In the genomic region with DNA sequence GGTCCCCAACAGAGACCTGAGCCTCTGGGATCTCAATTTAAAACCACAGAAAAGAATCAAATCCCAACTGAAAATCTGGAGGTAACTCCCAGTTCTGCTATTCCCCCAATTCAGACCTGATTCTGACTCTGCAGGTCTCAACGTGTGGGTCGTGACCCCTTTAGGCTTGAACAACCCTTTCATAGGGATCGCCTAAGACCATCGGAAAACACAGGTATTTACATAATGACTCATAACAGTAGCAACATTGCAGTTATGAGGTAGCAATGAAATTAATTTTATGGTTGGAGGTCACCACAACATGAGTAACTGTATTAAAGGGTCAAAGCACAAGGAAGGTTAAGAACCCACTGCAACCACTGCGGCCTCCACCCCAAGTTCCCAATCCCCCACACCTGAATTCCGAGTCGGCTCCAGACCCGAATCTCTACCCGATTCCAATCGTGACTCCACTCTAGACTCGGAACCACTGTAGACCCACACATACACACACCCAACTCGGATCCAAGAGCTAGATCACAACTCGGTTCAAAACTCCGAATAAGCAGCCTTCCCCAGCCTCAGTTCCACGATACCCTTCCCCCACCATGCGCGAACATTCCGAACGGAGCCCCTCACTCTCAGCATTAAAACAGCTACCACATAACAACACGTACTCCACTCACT, we compare ENCODE assay signal across 8 mouse cellular contexts.
DNase-seq lines count a peak whose midpoint lies in the region; ATAC-seq and TF ChIP-seq lines count a peak whose summit lies in the region.

No protein-coding gene starts in this region.

- WGBS in forebrain, embryonic 16.5 days: 53% methylated on average over 20 of the region's 20 CpGs
- 47% methylated on average over 20 of the region's 20 CpGs for WGBS in liver, postnatal 0 days (ENCODE audit: insufficient replicate concordance)

- H3K27ac ChIP-seq in ES-Bruce4 (ENCODE audit: insufficient read depth, low read length): no peak overlapping the region
- H3K27ac ChIP-seq in forebrain, embryonic 16.5 days (ENCODE audit: low read length): no peak overlapping the region
- H3K27ac ChIP-seq in liver, postnatal 0 days (ENCODE audit: low read depth): no peak overlapping the region; the same call in 1 of the 2 replicates

- TF ChIP-seq EP300 in ES-Bruce4 (IDR thresholded peaks at IDR 0.05; ENCODE audit: insufficient read depth, low read depth, low read length): no peak
- no peak for TF ChIP-seq EP300 in liver, postnatal 0 days (IDR thresholded peaks at IDR 0.05; ENCODE audit: low read depth)

- peak overlapping the region; percentile 48 for H3K9ac ChIP-seq in ES-Bruce4 (ENCODE audit: low read depth, poor library complexity, severe bottlenecking)
- H3K9ac ChIP-seq in forebrain, embryonic 16.5 days (replicated peaks; ENCODE audit: low read depth, low read length): peak overlapping the region; percentile 62
- peak overlapping the region; percentile 70 for H3K9ac ChIP-seq in liver, postnatal 0 days (replicated peaks)

- H3K9me3 ChIP-seq in ES-Bruce4 (replicated peaks; ENCODE audit: control insufficient read depth, insufficient read depth, low read length, poor library complexity, severe bottlenecking): peaks cover 3% of the 10 kb centered on the region; the same call in 1 of the 2 replicates
- H3K9me3 ChIP-seq in forebrain, embryonic 16.5 days (ENCODE audit: control insufficient read depth, low read length): 0 out of 2 replicates have a peak, but pooled peaks cover 3% of the 10 kb centered on the region
- no peaks in the 10 kb centered on the region for H3K9me3 ChIP-seq in liver, postnatal 0 days (ENCODE audit: low read length)

- peak overlapping the region; percentile 51 for H3K4me2 ChIP-seq in forebrain, embryonic 16.5 days (ENCODE audit: low read length)
- H3K4me2 ChIP-seq in liver, postnatal 0 days (ENCODE audit: low read depth, low read length): peak overlapping the region; percentile 73

- peak overlapping the region; percentile 81 for H3K4me3 ChIP-seq in ES-Bruce4 (ENCODE audit: low read depth, low read length)
- H3K4me3 ChIP-seq in forebrain, embryonic 16.5 days (replicated peaks; ENCODE audit: low read length): peak overlapping the region; percentile 56
- H3K4me3 ChIP-seq in liver, postnatal 0 days (ENCODE audit: low read depth, low read length): peak overlapping the region; percentile 63

- DNase-seq in kidney, adult 18-20 months: peak; percentile 18
- DNase-seq in kidney, postnatal 4 days: no peak
- peak; percentile 22 for DNase-seq in liver, postnatal 0 days
- DNase-seq in right cerebral cortex, postnatal 14 days: no peak
- DNase-seq in right cerebral cortex, postnatal 10 days (ENCODE audit: low spot score in 2 of 2): no peak
- DNase-seq in adrenal gland, adult 8-10 months: no peak

- no peaks in the 10 kb centered on the region for H3K27me3 ChIP-seq in ES-Bruce4 (ENCODE audit: control insufficient read depth, insufficient read depth, low read length, poor library complexity, severe bottlenecking)
- 0 out of 2 replicates have a peak, but pooled peaks cover 2% of the 10 kb centered on the region for H3K27me3 ChIP-seq in forebrain, embryonic 16.5 days (replicated peaks; ENCODE audit: control insufficient read depth, insufficient read depth, low read length)
- no peaks in the 10 kb centered on the region for H3K27me3 ChIP-seq in liver, postnatal 0 days (ENCODE audit: insufficient read depth, low read length)

- H3K4me1 ChIP-seq in ES-Bruce4 (ENCODE audit: control insufficient read depth, insufficient read depth, low read length): no peaks in the 10 kb centered on the region
- no peaks in the 10 kb centered on the region; the same call in 1 of the 2 replicates for H3K4me1 ChIP-seq in forebrain, embryonic 16.5 days (replicated peaks; ENCODE audit: control insufficient read depth, insufficient read depth, low read length)
- peaks cover 14% of the 10 kb centered on the region for H3K4me1 ChIP-seq in liver, postnatal 0 days (ENCODE audit: insufficient read depth)

- TF ChIP-seq CTCF in ES-Bruce4 (IDR thresholded peaks at IDR 0.05; ENCODE audit: low read depth, low read length): no peak
- TF ChIP-seq CTCF in liver, postnatal 0 days (IDR thresholded peaks at IDR 0.05; ENCODE audit: low read depth): no peak

- no peaks in the 10 kb centered on the region for H3K36me3 ChIP-seq in ES-Bruce4 (ENCODE audit: control insufficient read depth, insufficient read depth, low read length, poor library complexity, severe bottlenecking)
- H3K36me3 ChIP-seq in forebrain, embryonic 16.5 days (ENCODE audit: control insufficient read depth, insufficient read depth): no peaks in the 10 kb centered on the region
- H3K36me3 ChIP-seq in liver, postnatal 0 days (replicated peaks; ENCODE audit: insufficient read depth, low read length): no peaks in the 10 kb centered on the region

- ATAC-seq in forebrain, embryonic 16.5 days: no peak
- ATAC-seq in liver, postnatal 0 days: no peak

- TF ChIP-seq POLR2A in ES-Bruce4 (IDR thresholded peaks at IDR 0.05; ENCODE audit: insufficient read depth, low read length): no peak

Comparison
In these comparisons a context has a peak if more than half of its experiments do, and no peak if none do; other contexts are left out.
1. DNase-seq: peak in kidney, adult 18-20 months (single experiment) and liver, postnatal 0 days (single experiment); none in kidney, postnatal 4 days (0 of 2), right cerebral cortex, postnatal 14 days (single experiment), right cerebral cortex, postnatal 10 days (0 of 2) and adrenal gland, adult 8-10 months (single experiment).
2. Peak in every context shown above with its lines, with median percentiles within 50 percentile points of each other: H3K4me3 ChIP-seq and H3K9ac ChIP-seq.